Mouse (Mus musculus): ENCODE measurements around the gene Fgr.
"Not testable (repeated sequence)": the region's sequence is repeated elsewhere in the genome, so short reads cannot be mapped to it uniquely, and the experiment has no call there.

Gene Fgr

GRCm38 (mm10) chr4:132997469-132998237, 23.8 kb downstream of the Fgr start:
- no peak for DNase-seq

DNA sequence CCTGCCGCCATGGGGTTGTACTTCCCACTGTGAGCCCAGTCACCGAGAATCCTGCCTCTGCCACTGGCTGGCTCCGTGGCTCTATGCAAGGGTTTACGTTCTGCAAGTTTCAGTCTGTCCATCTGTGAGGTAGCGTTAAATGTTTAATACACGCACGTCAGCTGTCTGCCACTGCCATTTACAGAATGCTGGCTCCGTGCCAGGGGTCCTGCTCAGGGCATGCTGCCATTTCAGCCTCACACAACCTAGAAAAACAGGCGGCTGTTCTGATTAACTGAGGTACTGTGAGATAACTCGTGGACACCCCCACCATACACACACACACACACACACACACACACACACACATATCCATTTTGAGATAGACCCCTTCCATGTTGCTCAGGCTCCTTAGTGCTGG, 29.0 kb downstream of the Fgr start:
- peak; percentile 50 for DNase-seq

DNA sequence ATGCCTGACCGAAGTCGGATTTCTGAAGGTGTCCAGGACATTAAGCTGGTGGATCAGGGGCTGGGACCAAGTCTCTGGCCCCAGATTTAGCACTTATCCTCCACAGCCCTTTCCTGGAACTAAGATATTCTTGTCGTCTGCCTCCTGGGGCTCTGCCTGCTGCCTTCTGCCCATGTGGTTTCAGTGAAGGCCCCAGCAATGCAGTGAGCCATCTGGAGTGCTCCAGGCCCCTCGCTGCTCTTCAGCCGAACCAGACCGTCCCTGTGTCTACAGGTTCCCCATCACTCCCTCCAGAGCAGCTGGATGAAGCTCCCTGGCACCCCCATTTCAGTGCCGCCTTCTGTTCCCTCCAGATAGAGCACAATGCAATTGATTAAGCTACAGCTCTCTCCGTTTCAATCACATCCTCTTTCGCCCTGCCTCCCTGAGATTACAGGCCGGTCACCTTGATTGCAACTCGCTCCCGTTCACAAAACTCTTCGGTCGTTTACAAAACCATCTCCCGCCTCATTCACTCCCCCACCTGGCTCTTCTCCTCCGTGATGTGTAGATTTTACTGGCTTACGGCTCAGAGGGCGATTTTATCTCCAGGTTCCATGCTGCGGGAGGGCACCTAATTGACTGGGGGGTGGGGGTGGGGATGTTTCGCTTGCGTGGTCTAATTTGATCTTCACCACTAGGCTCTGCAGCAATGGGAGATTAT, 29.6 kb downstream of the Fgr start:
- no peak for DNase-seq

DNA sequence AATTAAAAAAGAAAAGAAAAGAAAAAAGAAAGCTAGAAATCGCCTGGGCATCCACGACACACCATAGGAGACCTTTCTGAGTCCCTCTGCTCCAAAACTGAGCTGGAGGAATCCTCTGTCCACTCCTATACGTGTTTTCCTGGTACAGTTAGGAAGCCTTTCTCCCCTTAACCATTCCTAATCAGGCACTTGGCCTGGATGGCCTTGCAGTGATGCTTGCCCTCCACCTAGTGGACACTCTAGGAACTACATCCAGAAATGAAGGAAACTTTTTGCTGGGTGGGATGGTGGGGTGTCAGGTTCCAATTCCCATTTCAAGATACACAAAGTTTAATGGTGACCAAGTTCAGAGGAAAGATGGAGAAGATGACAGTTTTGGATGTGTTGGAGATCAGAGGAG, 31.3 kb downstream of the Fgr start:
- DNase-seq: peak; percentile 64

GRCm38 (mm10) chr4:133005885-133006451, 32.1 kb downstream of the Fgr start:
- not testable (repeated sequence) for DNase-seq

- no peak for DNase-seq
These were observed 33.9 kb downstream of the Fgr start for GRCm38 (mm10) chr4:133007513-133008380.

DNA sequence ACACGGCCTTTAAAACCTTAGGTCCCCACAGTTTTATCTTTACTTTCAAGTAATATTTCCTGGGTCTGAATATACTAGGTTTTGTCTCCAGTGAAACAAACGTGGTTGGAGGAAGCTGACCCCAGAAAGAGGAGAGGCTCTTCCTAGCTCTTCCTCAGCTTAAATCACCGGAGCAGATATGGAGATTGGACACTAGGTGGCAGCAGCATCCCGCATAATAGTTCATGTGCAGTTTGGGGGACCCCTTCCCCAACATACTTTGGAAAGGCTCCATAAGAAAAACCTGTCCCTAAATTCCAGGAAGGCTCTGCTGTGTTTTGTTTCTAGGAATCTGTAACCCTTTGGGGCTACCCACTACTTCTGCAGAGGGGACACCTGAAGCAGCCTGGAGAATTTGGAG, 35.2 kb downstream of the Fgr start:
- peak; percentile 50 for DNase-seq

DNA sequence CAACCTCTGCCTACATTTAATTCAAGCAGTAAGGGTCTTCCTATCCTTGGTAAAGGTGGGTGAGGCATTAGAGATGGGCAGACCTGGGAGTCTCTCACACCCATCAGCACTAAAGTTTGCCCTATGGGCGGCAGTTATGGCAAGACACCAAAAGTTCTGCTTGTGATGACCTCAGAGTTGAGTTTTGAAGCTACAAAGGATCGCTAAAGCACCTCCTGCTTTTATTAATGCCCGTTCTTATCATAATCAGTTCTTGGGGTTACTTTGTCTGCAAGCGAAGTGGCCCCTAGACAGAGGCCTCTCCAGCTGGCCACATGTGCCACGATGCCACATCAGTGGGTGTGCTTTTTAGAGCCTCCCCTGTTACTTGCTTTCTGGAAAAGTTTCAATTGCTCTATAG, 35.8 kb downstream of the Fgr start:
- no peak for DNase-seq

GRCm38 (mm10) chr4:133010611-133011010, 36.7 kb downstream of the Fgr start:
- DNase-seq: no peak

DNA sequence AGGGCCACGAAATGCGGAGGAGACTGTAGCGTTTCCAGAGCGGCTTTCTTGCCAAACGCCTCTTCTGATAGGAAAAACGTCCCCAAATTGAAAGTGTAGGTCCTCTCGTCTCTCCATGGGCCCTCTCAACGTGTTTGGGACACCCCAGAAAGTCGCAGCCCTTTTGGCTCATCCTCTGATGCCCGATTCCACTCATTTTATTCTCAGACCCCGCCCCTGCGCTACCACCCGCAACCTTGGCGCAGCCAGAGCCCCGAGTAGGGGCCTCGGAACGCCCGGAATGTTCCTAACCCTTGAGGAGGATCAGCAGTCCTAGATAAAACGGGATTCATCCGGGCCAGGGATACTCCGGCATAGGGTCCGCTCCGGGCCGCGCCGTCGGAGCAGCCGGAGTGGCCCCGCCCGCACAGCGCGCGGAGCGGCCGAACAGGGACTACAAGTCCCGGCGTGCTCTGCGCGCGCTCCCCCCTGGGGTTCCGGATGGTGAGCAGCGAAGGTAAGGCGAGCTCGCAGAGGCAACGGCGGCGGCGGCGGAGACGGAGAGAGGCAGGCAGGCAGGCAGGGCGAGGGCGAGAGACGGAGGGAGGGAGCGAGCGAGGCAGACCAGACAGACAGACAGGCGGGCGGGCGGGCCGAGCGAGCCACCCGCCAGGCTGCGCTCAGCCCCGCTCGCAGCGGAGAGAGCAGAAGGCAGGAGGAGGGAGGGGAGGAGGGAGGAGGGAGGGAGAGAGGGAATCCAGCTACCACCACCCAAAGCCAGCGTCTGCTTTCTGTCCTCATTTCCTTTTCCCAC, 37.3 kb downstream of the Fgr start, which contains the start of gene Ahdc1:
Ahdc1 (plus strand) TSS at position 233 of the 793 bp plus-strand sequence.
- peak; percentile 94 for DNase-seq

DNA sequence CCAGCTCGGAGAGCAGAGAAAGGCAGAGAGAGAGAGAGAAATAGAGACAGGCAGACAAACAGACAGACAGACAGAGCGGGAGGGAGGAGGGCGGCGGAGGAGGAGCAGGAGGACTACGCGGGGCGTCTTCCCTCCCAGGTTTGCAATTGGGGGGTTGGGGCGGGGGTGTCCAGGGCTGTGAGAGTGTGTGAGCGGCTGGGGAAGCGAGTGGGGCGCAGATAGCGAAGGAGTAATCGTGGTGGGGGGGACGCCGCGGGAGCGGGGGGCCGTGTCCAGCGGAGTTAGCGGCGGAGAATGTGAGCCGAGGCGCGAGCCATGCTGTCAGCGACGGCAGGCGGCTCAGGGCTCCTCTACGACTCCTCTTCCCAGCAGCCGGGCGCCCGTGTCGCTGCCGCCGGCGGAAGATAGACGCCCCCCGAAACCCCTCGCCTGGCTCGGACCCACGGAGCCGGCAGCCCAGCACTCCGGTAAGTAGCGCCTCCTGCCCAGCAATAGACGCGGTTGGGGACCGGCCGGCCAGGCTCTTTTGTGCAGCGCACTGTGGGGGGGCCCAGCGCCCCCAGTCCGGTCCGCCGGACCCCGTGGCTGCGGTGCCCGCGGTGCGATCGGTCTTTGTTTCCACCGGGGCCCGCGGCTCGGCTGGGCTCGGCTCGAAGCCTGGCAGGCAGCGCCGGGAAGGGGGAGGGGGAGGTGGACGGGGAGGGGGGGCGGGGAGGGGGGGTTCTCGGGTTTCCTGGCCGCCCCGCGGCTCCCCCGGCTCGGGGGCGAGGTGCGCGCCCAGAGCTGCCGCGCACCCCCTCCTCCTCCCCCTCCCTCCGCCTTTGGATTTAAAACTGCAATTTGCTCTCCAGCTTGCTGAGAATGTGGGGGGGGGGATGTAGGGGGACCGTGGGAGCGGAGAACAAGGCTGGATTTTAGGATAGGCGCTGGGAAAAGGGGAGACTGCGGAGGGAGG, 38.2 kb downstream of the Fgr start:
- peak; percentile 66 for DNase-seq

DNA sequence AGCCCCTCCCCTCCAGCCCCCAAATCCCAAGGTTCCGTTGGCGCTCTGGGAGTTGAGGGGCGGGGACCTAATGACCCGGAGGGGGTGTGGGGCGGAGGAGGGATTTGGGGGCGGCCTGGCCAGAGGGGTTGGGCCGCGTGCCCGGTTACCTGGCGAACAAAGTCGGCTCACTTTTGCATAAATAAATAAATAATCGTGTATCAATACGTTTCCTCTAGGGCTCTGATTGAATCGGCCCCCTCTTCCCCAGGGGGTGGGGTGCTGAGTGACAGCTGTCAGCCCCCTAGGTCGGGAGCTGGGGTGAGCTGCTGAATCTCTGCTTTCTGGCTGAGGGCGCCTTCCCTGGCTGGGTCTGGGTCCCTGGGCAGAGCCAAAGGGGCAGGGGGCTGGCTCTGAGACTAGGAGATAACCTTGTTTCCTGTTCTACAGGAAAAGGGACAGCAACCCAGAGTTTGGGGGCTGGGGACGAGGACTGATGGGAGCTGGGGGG, 38.9 kb downstream of the Fgr start:
- DNase-seq: peak; percentile 41

DNA sequence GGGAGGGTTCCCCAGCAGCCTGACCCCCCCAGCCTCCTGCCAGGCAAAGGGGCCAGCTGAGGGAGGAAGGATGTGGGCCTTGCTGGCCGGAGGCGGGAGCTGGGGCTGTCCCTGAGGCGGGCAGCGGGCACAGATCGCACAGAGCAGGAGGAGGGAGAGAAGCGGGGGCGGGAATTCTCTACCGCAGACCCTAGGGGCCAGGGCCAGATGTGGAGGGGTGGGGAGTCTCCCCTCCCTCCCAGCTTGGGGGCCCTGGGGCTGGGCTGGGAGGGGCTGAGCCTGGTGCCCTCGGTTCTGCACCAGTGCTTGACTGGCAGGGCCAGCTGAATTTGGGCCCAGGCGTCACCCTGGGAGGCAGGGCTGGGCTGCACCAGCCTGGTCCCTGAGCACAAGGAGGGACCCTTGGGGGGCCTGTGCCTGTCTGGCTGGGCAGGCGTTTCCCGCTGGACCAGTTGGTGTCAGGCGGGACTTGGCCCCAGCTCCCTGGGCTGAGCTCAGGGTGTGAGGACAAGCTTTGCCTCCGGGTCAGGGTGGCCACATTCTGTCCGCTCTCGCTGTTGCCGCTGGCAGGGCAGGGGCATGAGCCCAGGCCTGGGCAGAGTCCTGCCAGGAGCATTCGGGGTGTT, 39.5 kb downstream of the Fgr start:
- DNase-seq: peak; percentile 45

- DNase-seq: no peak
These were observed 40.2 kb downstream of the Fgr start for GRCm38 (mm10) chr4:133014088-133014487.

DNA sequence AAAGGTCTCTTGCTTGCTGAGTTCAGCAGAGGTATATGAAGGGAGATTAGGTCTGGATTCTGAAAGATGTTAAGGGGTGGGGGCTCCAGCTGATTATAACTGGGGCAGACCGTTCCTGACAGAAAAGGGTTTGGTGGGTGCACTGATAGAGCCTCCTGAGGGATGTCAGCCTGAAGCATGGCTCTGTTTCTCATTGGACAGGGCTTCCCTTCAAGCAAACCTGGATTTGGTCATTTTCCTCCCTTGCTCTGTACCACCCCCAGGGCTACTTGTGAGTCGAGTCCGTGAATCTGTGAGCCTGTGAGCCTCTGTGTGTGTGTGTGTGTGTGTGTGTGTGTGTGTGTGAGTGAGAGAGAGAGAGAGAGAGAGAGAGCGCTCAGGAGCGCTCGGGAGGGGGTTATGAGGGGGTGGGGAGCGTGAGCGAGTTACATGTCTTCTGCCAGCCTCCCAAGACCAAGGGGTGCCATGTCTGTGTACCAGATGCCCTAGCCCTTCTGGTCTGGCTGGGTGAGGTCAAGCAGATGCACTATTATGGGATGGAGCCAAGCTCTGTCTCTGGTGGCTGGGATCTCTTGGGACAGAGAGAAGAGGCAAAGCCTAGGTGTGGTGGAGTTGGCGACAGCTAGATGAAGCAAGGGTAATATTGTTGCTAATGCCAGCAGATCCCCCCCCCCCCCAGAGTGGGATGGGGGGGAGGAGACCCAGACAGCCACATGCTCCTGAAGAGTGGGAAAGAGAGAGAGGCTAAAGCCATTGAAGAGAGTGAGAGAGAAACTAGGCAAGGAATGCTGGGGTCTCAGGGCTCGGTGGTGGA, 41.2 kb downstream of the Fgr start:
- no peak for DNase-seq

DNA sequence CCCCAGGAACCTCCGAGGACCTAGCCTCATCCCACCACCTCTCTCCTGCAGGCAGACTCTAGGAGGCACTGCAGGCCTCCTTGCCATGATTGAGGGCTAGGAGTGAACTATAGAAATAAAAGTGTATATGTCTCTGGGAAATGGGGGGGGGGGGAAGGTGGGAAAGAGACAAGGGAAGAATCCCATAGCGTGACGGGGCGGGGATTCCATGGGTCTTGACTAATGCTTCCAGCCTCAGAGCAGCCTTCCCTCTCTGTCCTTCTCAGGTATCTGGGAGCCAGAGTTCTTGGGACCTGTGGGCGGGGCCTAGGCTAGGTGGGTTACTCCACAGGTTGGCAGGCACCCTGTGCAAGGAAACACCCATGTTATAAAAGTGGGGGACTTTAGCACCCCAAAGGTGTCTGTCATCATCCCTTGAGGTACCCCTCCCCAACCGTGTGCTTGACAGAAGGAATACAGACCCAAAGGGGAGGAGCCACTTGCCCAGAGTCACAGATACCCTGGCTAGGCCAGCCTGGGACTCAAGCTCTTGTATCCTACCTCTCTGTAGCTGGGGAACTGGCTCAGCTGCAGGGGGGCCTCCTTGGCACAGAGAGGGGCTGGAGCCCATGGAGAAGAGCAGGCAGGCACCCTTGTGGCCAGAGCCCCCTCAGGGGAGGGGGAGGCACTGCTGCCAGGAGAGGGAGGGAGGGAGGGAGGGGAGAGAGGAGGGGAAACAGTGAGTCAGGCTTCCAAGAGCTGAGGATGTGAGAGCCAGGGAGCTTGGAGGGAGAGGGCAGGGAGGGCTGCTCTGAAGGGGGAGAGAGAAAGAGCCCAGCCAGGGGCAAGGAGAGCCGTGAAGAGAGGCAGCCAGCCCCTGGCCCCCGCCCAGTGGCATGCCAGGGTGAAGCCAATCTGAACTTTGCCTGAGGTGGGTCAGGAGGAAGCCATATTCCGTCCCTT, 42.1 kb downstream of the Fgr start:
- no peak for DNase-seq

DNA sequence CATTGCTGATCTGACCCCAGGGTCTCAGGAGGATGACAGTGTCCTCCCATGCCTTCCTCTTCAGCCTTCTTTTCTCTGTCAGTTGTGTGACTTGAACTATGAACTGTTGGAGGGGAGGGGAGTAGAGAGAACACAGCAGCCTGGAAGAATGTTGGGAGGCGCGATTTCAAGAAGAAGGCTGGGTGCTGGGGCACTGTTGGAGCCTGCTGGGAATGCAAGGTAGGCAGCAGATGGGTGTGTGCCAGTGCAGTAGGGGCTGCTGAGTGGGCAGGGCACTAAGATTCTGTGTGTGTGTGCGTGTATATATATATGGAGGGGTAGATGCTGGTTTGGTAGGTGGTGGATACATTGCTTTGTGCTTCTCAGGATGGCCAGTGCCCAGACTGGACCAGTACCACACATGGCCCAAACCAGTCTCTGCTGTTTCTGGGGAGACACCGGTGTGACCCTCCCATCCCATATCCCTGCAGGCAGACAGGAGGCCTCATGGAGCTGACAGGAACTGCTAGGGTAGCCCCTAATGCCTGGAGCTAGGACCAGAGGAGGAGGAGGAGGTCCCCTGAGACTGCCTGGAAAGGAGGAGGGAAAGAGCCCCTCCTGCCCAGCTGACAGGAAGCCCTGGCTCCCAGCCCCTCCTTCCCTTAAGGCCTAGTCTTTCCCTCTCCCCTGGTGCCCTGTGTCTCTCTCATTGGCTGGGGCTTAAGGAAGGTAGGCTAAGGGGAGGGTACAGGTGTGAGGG, 43.0 kb downstream of the Fgr start:
- DNase-seq: no peak
